Comparison of ENCODE assay signal across 9 mouse cellular contexts in the genomic region with DNA sequence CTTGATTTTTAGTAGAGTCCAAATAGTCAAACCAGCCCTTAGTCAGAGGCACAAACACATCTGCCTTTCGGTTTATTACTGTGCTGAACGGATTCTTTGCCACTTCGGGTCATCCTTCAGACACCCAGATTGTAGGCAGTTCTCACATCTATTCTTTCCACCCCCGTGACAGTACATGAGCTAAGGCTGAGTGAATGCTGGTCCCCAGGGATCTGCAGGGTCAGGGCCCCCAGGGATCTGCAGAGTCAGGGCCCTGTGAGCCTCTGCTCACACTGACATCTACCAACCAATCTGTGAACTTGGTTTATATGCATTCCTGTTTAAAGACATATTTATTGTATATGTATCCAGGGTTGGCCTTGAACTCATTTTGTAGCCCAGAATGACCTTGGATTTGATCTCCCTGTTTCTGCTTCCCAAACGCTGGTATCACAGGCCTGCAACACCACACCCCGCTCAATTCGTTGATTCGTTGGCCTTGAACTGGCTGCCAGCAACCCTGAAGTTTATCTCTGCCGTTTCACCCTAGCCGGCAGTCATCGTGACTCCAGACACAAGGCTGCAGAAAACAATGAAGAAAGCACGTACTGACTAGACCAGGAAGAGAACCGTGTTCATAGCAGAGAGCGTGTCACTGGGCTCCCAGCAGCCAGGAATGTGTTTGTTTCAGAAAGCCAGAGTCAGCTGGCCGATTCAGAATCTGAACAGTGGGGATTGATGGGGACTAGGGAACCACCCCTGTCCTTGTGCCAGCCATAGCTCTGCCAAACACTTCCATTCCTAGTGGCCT. TPM values are rescaled to one million over a fixed set of nuclear protein-coding genes. Genes with fewer than 3 reads are reported as not detected.
DNase-seq lines count a peak whose midpoint lies in the region; ATAC-seq lines count a peak whose summit lies in the region.
"Had no signal": no experiment of that assay in that cellular context is flagged by ENCODE, and none has a peak within 500 bp of the region (broad histone marks: within the 10 kb centered on the region; RNA-seq: fewer than 3 reads in every experiment).

No protein-coding gene starts in this region.

- H3K4me3 ChIP-seq in hindbrain, embryonic 15.5 days, result no peak overlapping the region
- no peak overlapping the region for H3K4me3 ChIP-seq in hindbrain, embryonic 11.5 days (ENCODE audit: low read depth, low read length)

- WGBS in hindbrain, embryonic 15.5 days, result 73% methylated on average over 15 of the region's 15 CpGs
- 83% methylated on average over 15 of the region's 15 CpGs for WGBS in hindbrain, embryonic 11.5 days

- 0 out of 2 replicates have a peak, but pooled peaks have one; percentile 54 for ATAC-seq in hindbrain, embryonic 15.5 days (ENCODE audit: low FRiP score, low read depth)
- no peak for ATAC-seq in hindbrain, embryonic 11.5 days (ENCODE audit: low FRiP score)
- ATAC-seq in megakaryocyte-erythroid progenitor cell, adult 5-6 weeks (replicated peaks; ENCODE audit: low FRiP score, low TSS enrichment, poor library complexity, severe bottlenecking), result peak; percentile 71

- H3K27me3 ChIP-seq in hindbrain, embryonic 15.5 days, result no peaks in the 10 kb centered on the region
- no peaks in the 10 kb centered on the region for H3K27me3 ChIP-seq in hindbrain, embryonic 11.5 days (ENCODE audit: control insufficient read depth, insufficient read depth, low read length)

- no peak overlapping the region for H3K4me2 ChIP-seq in hindbrain, embryonic 15.5 days
- H3K4me2 ChIP-seq in hindbrain, embryonic 11.5 days (replicated peaks; ENCODE audit: low read depth, low read length), result no peak overlapping the region

- H3K4me1 ChIP-seq in hindbrain, embryonic 15.5 days (replicated peaks), result no peaks in the 10 kb centered on the region
- H3K4me1 ChIP-seq in hindbrain, embryonic 11.5 days (replicated peaks; ENCODE audit: control insufficient read depth, insufficient read depth, low read length), result no peaks in the 10 kb centered on the region

- intact Hi-C loops in left cerebral cortex, postnatal 4 days (cut with DNase I), result no loop called here

- no peak for DNase-seq in hindbrain, embryonic 11.5 days (ENCODE audit: low spot score)
- peak; percentile 20 for DNase-seq in gastrocnemius, adult 18-20 months (ENCODE audit: low spot score)
- peak; percentile 41 for DNase-seq in heart, postnatal 4 days
- DNase-seq in embryo, embryonic 10.5 days (ENCODE audit: low spot score), result no peak
- DNase-seq in kidney, adult 18-20 months, result no peak
- DNase-seq in left cerebral cortex, postnatal 4 days, result no peak

- no peak overlapping the region for H3K9ac ChIP-seq in hindbrain, embryonic 15.5 days
- H3K9ac ChIP-seq in hindbrain, embryonic 11.5 days (ENCODE audit: low read depth, low read length), result no peak overlapping the region

- H3K36me3 ChIP-seq in hindbrain, embryonic 15.5 days, result no peaks in the 10 kb centered on the region
- H3K36me3 ChIP-seq in hindbrain, embryonic 11.5 days (ENCODE audit: control insufficient read depth, insufficient read depth, low read length), result no peaks in the 10 kb centered on the region

- no peaks in the 10 kb centered on the region for H3K9me3 ChIP-seq in hindbrain, embryonic 15.5 days
- no peaks in the 10 kb centered on the region for H3K9me3 ChIP-seq in hindbrain, embryonic 11.5 days (ENCODE audit: control insufficient read depth, low read length)

- H3K27ac ChIP-seq in hindbrain, embryonic 15.5 days (replicated peaks), result no peak overlapping the region
- H3K27ac ChIP-seq in hindbrain, embryonic 11.5 days (ENCODE audit: low read depth, low read length), result no peak overlapping the region

RNA-seq across cellular contexts. Expression of a gene that starts 3.7 kb away (rescaled TPM):
- polyA plus RNA-seq in hindbrain, embryonic 15.5 days (2015; fragmentation: Nextera tagmentation; extraction: Ambion mirVana), result not detected in 2 replicates
- not detected in 2 replicates for polyA plus RNA-seq in hindbrain, embryonic 11.5 days (2014; fragmentation: Nextera tagmentation; extraction: Ambion mirVana)
- not detected for total RNA-seq in gastrocnemius, adult 18-20 months (2021)
- under 1 TPM; 0.47 to 0.62 TPM for total RNA-seq in heart, postnatal 4 days (2021)
- total RNA-seq in megakaryocyte-erythroid progenitor cell, adult 5-6 weeks (2014; fragmentation: Nextera tagmentation), result not detected in 2 replicates
- not detected in 2 replicates for total RNA-seq in megakaryocyte-erythroid progenitor cell, adult 5-6 weeks (2017)
- not detected for total RNA-seq in left cerebral cortex, postnatal 4 days (2021)
- total RNA-seq: hematopoietic stem cell, adult 5-6 weeks had no signal

RNA-seq across cellular contexts. Expression of a gene that starts 42.1 kb away (rescaled TPM):
- polyA plus RNA-seq in hindbrain, embryonic 15.5 days (2015; fragmentation: Nextera tagmentation; extraction: Ambion mirVana), result 12.8 and 17.6 TPM in 2 replicates
- 29.0 and 36.1 TPM in 2 replicates for polyA plus RNA-seq in hindbrain, embryonic 11.5 days (2014; fragmentation: Nextera tagmentation; extraction: Ambion mirVana)
- total RNA-seq in gastrocnemius, adult 18-20 months (2021), result 10 to 100 TPM; 54.4 to 65.7 TPM
- total RNA-seq in heart, postnatal 4 days (2021), result 100 to 1,000 TPM in 1 of 2 experiments, 10 to 100 TPM in 1; 95.3 to 106 TPM
- total RNA-seq in megakaryocyte-erythroid progenitor cell, adult 5-6 weeks (2014; fragmentation: Nextera tagmentation), result 1.2 and 6.5 TPM in 2 replicates
- 6.1 and 11.4 TPM in 2 replicates for total RNA-seq in megakaryocyte-erythroid progenitor cell, adult 5-6 weeks (2017)
- 100 to 1,000 TPM; 106 to 114 TPM for total RNA-seq in left cerebral cortex, postnatal 4 days (2021)

RNA-seq across cellular contexts. Expression of a gene that starts 50.3 kb away (rescaled TPM):
- polyA plus RNA-seq in hindbrain, embryonic 15.5 days (2015; fragmentation: Nextera tagmentation; extraction: Ambion mirVana), result 4.4 and 4.6 TPM in 2 replicates
- polyA plus RNA-seq in hindbrain, embryonic 11.5 days (2014; fragmentation: Nextera tagmentation; extraction: Ambion mirVana), result 1.7 and 2.8 TPM in 2 replicates
- under 1 TPM; 0.43 TPM for total RNA-seq in gastrocnemius, adult 18-20 months (2021)
- total RNA-seq in heart, postnatal 4 days (2021), result 1 to 10 TPM; 1.4 to 2.1 TPM
- not detected in 2 replicates for total RNA-seq in megakaryocyte-erythroid progenitor cell, adult 5-6 weeks (2014; fragmentation: Nextera tagmentation)
- not detected in 2 replicates for total RNA-seq in megakaryocyte-erythroid progenitor cell, adult 5-6 weeks (2017)
- total RNA-seq in left cerebral cortex, postnatal 4 days (2021), result 10 to 100 TPM in 1 of 2 experiments, 1 to 10 TPM in 1; 6.3 to 12.0 TPM
- total RNA-seq: hematopoietic stem cell, adult 5-6 weeks had no signal

Comparison
In these comparisons a context has a peak if more than half of its experiments do, and no peak if none do; other contexts are left out.
1. DNase-seq: peak in gastrocnemius, adult 18-20 months (single experiment) and heart, postnatal 4 days (single experiment); none in hindbrain, embryonic 11.5 days (single experiment), embryo, embryonic 10.5 days (single experiment), kidney, adult 18-20 months (single experiment) and left cerebral cortex, postnatal 4 days (single experiment).
2. RNA of a gene that starts 42.1 kb away (total RNA-seq): 106 to 114 TPM in left cerebral cortex, postnatal 4 days, 95.3 to 106 TPM in heart, postnatal 4 days and 54.4 to 65.7 TPM in gastrocnemius, adult 18-20 months; 1.2 to 11.4 TPM in megakaryocyte-erythroid progenitor cell, adult 5-6 weeks; every median in the first group is over 4 times any median in the second.